Mouse (Mus musculus) embryonic facial prominence, embryonic 14.5 days (tissue): ENCODE measurements around the gene Gm49395. TPM values are rescaled to one million over a fixed set of nuclear protein-coding genes. Genes with fewer than 3 reads are reported as not detected.

Source experiments
- ATAC-seq: fragments of 200-750 bp; cut with Nextera tagmentation; 2 replicates; pipeline ENCODE4 v1.8.0; 2017; ENCODE audit warnings: low read depth, moderate number of reproducible peaks, moderate TSS enrichment
- DNase-seq: peaks from one replicate; pipeline ENCODE4 v3.0.0-alpha.2; 2015; ENCODE audit warnings: low spot score
- H3K27ac ChIP-seq: fragments of 300-500 bp; sonication (generic); replicated peaks from 2 replicates; pipeline ENCODE4 v1.5.1; 2014; ENCODE audit warnings: low read depth, mild to moderate bottlenecking, low read length, moderate library complexity
- H3K27me3 ChIP-seq: fragments of 300-500 bp; sonication (generic); replicated peaks from 2 replicates; pipeline ENCODE4 v1.6.1; 2014; ENCODE audit warnings: low read length; ENCODE audit not compliant: control insufficient read depth, insufficient read depth
- H3K36me3 ChIP-seq: fragments of 300-500 bp; sonication (generic); 2 replicates; pipeline ENCODE4 v1.6.1; 2014; ENCODE audit warnings: low read length, mixed read lengths; ENCODE audit not compliant: control insufficient read depth, insufficient read depth
- H3K4me1 ChIP-seq: fragments of 300-500 bp; sonication (generic); 2 replicates; pipeline ENCODE4 v1.6.1; 2014; ENCODE audit warnings: antibody characterized with exemption, low read length; ENCODE audit not compliant: control insufficient read depth, insufficient read depth
- H3K4me2 ChIP-seq: fragments of 300-500 bp; sonication (generic); 2 replicates; pipeline ENCODE4 v1.6.1; 2014; ENCODE audit warnings: low read depth, mild to moderate bottlenecking, low read length, moderate library complexity, mixed read lengths
- H3K4me3 ChIP-seq: fragments of 300-500 bp; sonication (generic); 2 replicates; pipeline ENCODE4 v1.5.1; 2014; ENCODE audit warnings: low read depth, mild to moderate bottlenecking, low read length
- H3K9ac ChIP-seq: fragments of 300-500 bp; sonication (generic); 2 replicates; pipeline ENCODE4 v1.6.1; 2014; ENCODE audit warnings: low read depth, mild to moderate bottlenecking, low read length, moderate library complexity, mixed read lengths
- H3K9me3 ChIP-seq: fragments of 300-500 bp; sonication (generic); 2 replicates; pipeline ENCODE4 v1.6.1; 2016; ENCODE audit warnings: low read length; ENCODE audit not compliant: control insufficient read depth
- WGBS: fragments of 180-500 bp; shearing (Covaris S2); extraction: QIAGEN DNeasy Blood & Tissue Kit; methylation state at CpG from one replicate; pipeline ENCODE4 v1.1.7; 2014; 5-methylcytosine and 5-hydroxymethylcytosine counted together
- polyA plus RNA-seq: library from polyadenylated mRNA; unstranded; fragments of >200 nt; fragmentation: Nextera tagmentation; extraction: Ambion mirVana; gene quantifications from 2 replicates; pipeline ENCODE4 v1.2.1, GENCODE M21; 2014

Gene Gm49395
- polyA plus RNA-seq, 1 experiment from 2014 or later = 4.7 TPM

- Histone ChIP-seq H3K27ac (no peak overlapping the region), H3K9me3 (no peaks in the 10 kb centered on the region), H3K27me3 (no peaks in the 10 kb centered on the region), H3K4me1 (no peaks in the 10 kb centered on the region), H3K36me3 (no peaks in the 10 kb centered on the region), H3K4me3 (no peak overlapping the region), H3K9ac (no peak overlapping the region), H3K4me2 (no peak overlapping the region)
- no peak for DNase-seq
- 80% methylated on average over 3 of the region's 3 CpGs for WGBS
- no peak for ATAC-seq
Observed at GRCm38 (mm10) chr13:115079996-115080585, 21.6 kb downstream of the Gm49395 start.

GRCm38 (mm10) chr13:115078997-115079685, 22.6 kb downstream of the Gm49395 start:
- H3K36me3 ChIP-seq = no peaks in the 10 kb centered on the region
- no peak overlapping the region for H3K4me2 ChIP-seq
- ATAC-seq (no peak), DNase-seq (no peak)
- H3K9me3 ChIP-seq = no peaks in the 10 kb centered on the region
- 82% methylated on average over 6 of the region's 6 CpGs for WGBS
- no peaks in the 10 kb centered on the region for H3K4me1 ChIP-seq
- H3K27ac ChIP-seq = no peak overlapping the region
- no peaks in the 10 kb centered on the region for H3K27me3 ChIP-seq
- H3K4me3 ChIP-seq = no peak overlapping the region
- no peak overlapping the region for H3K9ac ChIP-seq

- no peak overlapping the region for H3K4me3 ChIP-seq
- WGBS = 83% methylated on average over 9 of the region's 9 CpGs
- no peaks in the 10 kb centered on the region for H3K4me1 ChIP-seq
- no peak overlapping the region for H3K27ac ChIP-seq
- no peak overlapping the region for H3K9ac ChIP-seq
- H3K9me3 ChIP-seq = no peaks in the 10 kb centered on the region
- no peak for DNase-seq
- H3K27me3 ChIP-seq = no peaks in the 10 kb centered on the region
- ATAC-seq = no peak
- H3K4me2 ChIP-seq = no peak overlapping the region
- H3K36me3 ChIP-seq = no peaks in the 10 kb centered on the region
Observed at GRCm38 (mm10) chr13:115077346-115078134, 24.2 kb downstream of the Gm49395 start.

GRCm38 (mm10) chr13:115072386-115072785, 29.3 kb downstream of the Gm49395 start:
- no peak for DNase-seq
- ATAC-seq = no peak
- 87% methylated on average over 6 of the region's 6 CpGs for WGBS

GRCm38 (mm10) chr13:115071431-115071830, 30.3 kb downstream of the Gm49395 start:
- WGBS = 67% methylated on average over 3 of the region's 3 CpGs
- no peak for ATAC-seq
- H3K9me3 ChIP-seq = no peaks in the 10 kb centered on the region

More at GRCm38 (mm10) chr13:115072386-115072785, 29.3 kb downstream of the Gm49395 start:
- no peak overlapping the region for H3K4me2 ChIP-seq
- H3K27ac ChIP-seq = no peak overlapping the region
- no peaks in the 10 kb centered on the region for H3K27me3 ChIP-seq
- H3K9ac ChIP-seq = no peak overlapping the region
- no peak overlapping the region for H3K4me3 ChIP-seq
- H3K36me3 ChIP-seq = no peaks in the 10 kb centered on the region
- H3K9me3 ChIP-seq = no peaks in the 10 kb centered on the region
- no peaks in the 10 kb centered on the region for H3K4me1 ChIP-seq

GRCm38 (mm10) chr13:115067968-115068330, 33.8 kb downstream of the Gm49395 start:
- H3K9ac ChIP-seq = no peak overlapping the region
- H3K36me3 ChIP-seq = no peaks in the 10 kb centered on the region
- no peak overlapping the region for H3K4me2 ChIP-seq
- H3K27ac ChIP-seq = no peak overlapping the region
- WGBS = 92% methylated on average over 1 of the region's 1 CpGs
- H3K4me3 ChIP-seq = no peak overlapping the region
- no peak for ATAC-seq
- no peaks in the 10 kb centered on the region for H3K27me3 ChIP-seq
- H3K9me3 ChIP-seq = no peaks in the 10 kb centered on the region
- no peak for DNase-seq
- no peaks in the 10 kb centered on the region for H3K4me1 ChIP-seq

More at GRCm38 (mm10) chr13:115071431-115071830, 30.3 kb downstream of the Gm49395 start:
- Histone ChIP-seq H3K9ac (no peak overlapping the region), H3K36me3 (no peaks in the 10 kb centered on the region), H3K4me3 (no peak overlapping the region), H3K4me2 (no peak overlapping the region), H3K27ac (no peak overlapping the region), H3K27me3 (no peaks in the 10 kb centered on the region), H3K4me1 (no peaks in the 10 kb centered on the region)
- DNase-seq = no peak

GRCm38 (mm10) chr13:115067324-115067967, 34.3 kb downstream of the Gm49395 start:
- WGBS = 90% methylated on average over 4 of the region's 4 CpGs
- DNase-seq = no peak
- no peaks in the 10 kb centered on the region for H3K36me3 ChIP-seq
- H3K27me3 ChIP-seq = no peaks in the 10 kb centered on the region
- no peak overlapping the region for H3K27ac ChIP-seq
- H3K4me1 ChIP-seq = no peaks in the 10 kb centered on the region
- no peak overlapping the region for H3K9ac ChIP-seq
- no peak overlapping the region for H3K4me3 ChIP-seq
- H3K9me3 ChIP-seq = no peaks in the 10 kb centered on the region
- no peak overlapping the region for H3K4me2 ChIP-seq
- ATAC-seq = no peak

GRCm38 (mm10) chr13:115057555-115057954, 44.2 kb downstream of the Gm49395 start:
- Histone ChIP-seq H3K36me3 (no peaks in the 10 kb centered on the region), H3K27ac (no peak overlapping the region), H3K4me1 (no peaks in the 10 kb centered on the region), H3K27me3 (no peaks in the 10 kb centered on the region; the same call in 1 of the 2 replicates), H3K4me3 (no peak overlapping the region), H3K9ac (no peak overlapping the region), H3K9me3 (no peaks in the 10 kb centered on the region), H3K4me2 (no peak overlapping the region)
- DNase-seq = no peak
- 79% methylated on average over 5 of the region's 5 CpGs for WGBS
- no peak for ATAC-seq
